Mouse (Mus musculus): ENCODE data around the gene Taok2. TPM values are rescaled to one million over a fixed set of nuclear protein-coding genes. Genes with fewer than 3 reads are reported as not detected.
"Not testable (repeated sequence)": the region's sequence is repeated elsewhere in the genome, so short reads cannot be mapped to it uniquely, and the experiment has no call there.

Taok2 gene
- polyA plus RNA-seq, 1 experiment from 2014 or later: 13.9 TPM

GRCm38 (mm10) chr7:126905590-126905989, 21.1 kb upstream of the Taok2 start:
- ATAC-seq (ENCODE audit: low FRiP score, low TSS enrichment): no peak
- Histone ChIP-seq H3K9me3 (ENCODE audit: control insufficient read depth, low read length) (no peaks in the 10 kb centered on the region), H3K27me3 (ENCODE audit: control insufficient read depth, insufficient read depth, low read length) (no peaks in the 10 kb centered on the region), H3K9ac (ENCODE audit: low read length) (no peak overlapping the region), H3K4me1 (replicated peaks; ENCODE audit: control insufficient read depth, insufficient read depth) (no peaks in the 10 kb centered on the region), H3K36me3 (ENCODE audit: control insufficient read depth, insufficient read depth, low read length) (no peaks in the 10 kb centered on the region), H3K27ac (replicated peaks) (no peak overlapping the region), H3K4me2 (replicated peaks; ENCODE audit: low read depth) (no peak overlapping the region), H3K4me3 (ENCODE audit: low read depth, low read length) (no peak overlapping the region)
- no peak for TF ChIP-seq EP300 (optimal IDR thresholded peaks at IDR 0.05)
- TF ChIP-seq CTCF (IDR thresholded peaks at IDR 0.05; ENCODE audit: low read depth): no peak
- WGBS: 76% methylated on average over 3 of the region's 3 CpGs
- DNase-seq (ENCODE audit: low spot score): no peak

DNA sequence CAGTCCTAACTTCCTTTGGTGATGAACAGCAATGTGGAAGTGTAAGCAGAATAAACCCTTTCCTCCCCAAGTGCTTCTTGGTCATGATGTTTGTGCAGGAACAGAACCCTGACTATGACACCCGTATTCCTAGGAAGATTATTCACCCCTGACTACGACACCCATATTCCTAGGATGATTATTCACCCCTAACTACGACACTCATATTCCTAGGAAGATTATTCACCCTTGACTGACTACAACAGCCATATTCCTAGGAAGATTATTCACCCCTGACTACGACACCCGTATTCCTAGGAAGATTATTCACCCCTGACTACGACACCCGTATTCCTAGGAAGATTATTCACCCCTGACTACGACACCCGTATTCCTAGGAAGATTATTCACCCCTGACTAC, 15.3 kb upstream of the Taok2 start:
- DNase-seq (ENCODE audit: low spot score); ATAC-seq (ENCODE audit: low FRiP score, low TSS enrichment); H3K36me3 ChIP-seq (ENCODE audit: control insufficient read depth, insufficient read depth, low read length); H3K9ac ChIP-seq (ENCODE audit: low read length); H3K9me3 ChIP-seq (ENCODE audit: control insufficient read depth, low read length); H3K27me3 ChIP-seq (ENCODE audit: control insufficient read depth, insufficient read depth, low read length); H3K4me1 ChIP-seq (replicated peaks; ENCODE audit: control insufficient read depth, insufficient read depth); H3K27ac ChIP-seq (replicated peaks); H3K4me3 ChIP-seq (ENCODE audit: low read depth, low read length); H3K4me2 ChIP-seq (replicated peaks; ENCODE audit: low read depth): not testable (repeated sequence)
- WGBS: 94% methylated on average over 7 of the region's 9 CpGs

DNA sequence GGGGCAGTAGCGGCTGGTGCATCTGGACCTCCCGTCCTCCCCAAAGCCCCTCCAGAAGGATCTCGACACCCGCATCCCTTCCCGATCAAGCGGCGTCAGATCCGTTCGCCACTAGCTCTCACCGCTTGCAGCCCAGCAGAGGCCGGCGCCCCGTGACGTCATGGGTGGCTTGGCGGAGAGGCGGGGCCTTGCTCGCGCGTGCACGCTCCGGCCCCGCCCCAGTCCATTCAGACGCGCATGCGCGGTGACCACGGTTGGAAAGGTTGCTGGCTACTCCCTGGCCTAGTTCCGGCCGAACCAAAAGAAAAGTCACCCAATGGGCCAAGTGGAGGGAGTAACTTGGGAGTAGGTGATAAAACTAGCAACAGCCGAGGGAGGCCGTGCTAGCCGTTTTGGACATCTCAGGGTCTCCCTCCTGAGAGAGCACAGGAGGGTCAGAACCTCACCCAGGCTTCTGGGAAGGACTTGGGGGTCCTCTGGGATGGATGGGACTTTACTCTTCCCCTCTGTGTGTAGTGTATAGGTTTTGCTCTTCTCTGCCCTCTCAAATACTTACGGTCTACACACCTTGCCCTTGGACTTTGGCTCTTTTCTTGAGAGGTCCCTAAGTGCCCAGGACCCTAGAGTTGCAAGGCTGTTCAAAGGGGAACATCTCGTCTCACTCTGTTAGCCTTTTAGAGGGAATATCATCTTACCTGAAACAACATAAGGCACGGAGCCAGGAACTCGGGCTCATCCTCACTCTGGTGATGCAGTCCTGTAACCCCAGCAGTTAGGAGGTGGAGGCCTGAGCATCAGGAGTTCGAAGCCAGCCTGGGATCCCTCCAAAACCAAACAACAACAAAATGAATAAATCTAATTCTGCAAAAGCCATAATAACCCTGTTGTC, 13.8 kb upstream of the Taok2 start:
- DNase-seq (ENCODE audit: low spot score): peak; percentile 98
- H3K4me2 ChIP-seq (replicated peaks; ENCODE audit: low read depth): peak overlapping the region; percentile 79
- H3K27ac ChIP-seq (replicated peaks): peak overlapping the region; percentile 87
- H3K36me3 ChIP-seq (ENCODE audit: control insufficient read depth, insufficient read depth, low read length): no peaks in the 10 kb centered on the region
- no peaks in the 10 kb centered on the region; the same call in 1 of the 2 replicates for H3K4me1 ChIP-seq (replicated peaks; ENCODE audit: control insufficient read depth, insufficient read depth)
- TF ChIP-seq CTCF (IDR thresholded peaks at IDR 0.05; ENCODE audit: low read depth): no peak
- WGBS: 13% methylated on average over 33 of the region's 37 CpGs
- H3K9ac ChIP-seq (ENCODE audit: low read length): peak overlapping the region; percentile 80
- no peaks in the 10 kb centered on the region for H3K27me3 ChIP-seq (ENCODE audit: control insufficient read depth, insufficient read depth, low read length)
- no peaks in the 10 kb centered on the region for H3K9me3 ChIP-seq (ENCODE audit: control insufficient read depth, low read length)
- H3K4me3 ChIP-seq (ENCODE audit: low read depth, low read length): peak overlapping the region; percentile 69
- ATAC-seq (ENCODE audit: low FRiP score, low TSS enrichment): peak; percentile 96

- peak overlapping the region; percentile 79 for H3K4me2 ChIP-seq (replicated peaks; ENCODE audit: low read depth)
- H3K4me1 ChIP-seq (replicated peaks; ENCODE audit: control insufficient read depth, insufficient read depth): no peaks in the 10 kb centered on the region; the same call in 1 of the 2 replicates
- peak overlapping the region; percentile 80 for H3K9ac ChIP-seq (ENCODE audit: low read length)
- TF ChIP-seq CTCF (IDR thresholded peaks at IDR 0.05; ENCODE audit: low read depth) (no peak), EP300 (optimal IDR thresholded peaks at IDR 0.05) (no peak)
- H3K4me3 ChIP-seq (ENCODE audit: low read depth, low read length): peak overlapping the region; percentile 69
- 16% methylated on average over 16 of the region's 16 CpGs for WGBS
- no peaks in the 10 kb centered on the region for H3K36me3 ChIP-seq (ENCODE audit: control insufficient read depth, insufficient read depth, low read length)
- peak; percentile 20 for DNase-seq (ENCODE audit: low spot score)
- no peaks in the 10 kb centered on the region for H3K9me3 ChIP-seq (ENCODE audit: control insufficient read depth, low read length)
- peak overlapping the region; percentile 87 for H3K27ac ChIP-seq (replicated peaks)
- ATAC-seq (ENCODE audit: low FRiP score, low TSS enrichment): peak; percentile 19; the same call in 1 of the 2 replicates
- no peaks in the 10 kb centered on the region for H3K27me3 ChIP-seq (ENCODE audit: control insufficient read depth, insufficient read depth, low read length)
Observed at GRCm38 (mm10) chr7:126897390-126898101, 13.0 kb upstream of the Taok2 start.

GRCm38 (mm10) chr7:126896912-126897311, 12.4 kb upstream of the Taok2 start:
- 89% methylated on average over 5 of the region's 5 CpGs for WGBS
- no peak overlapping the region; the same call in 1 of the 2 replicates for H3K9ac ChIP-seq (ENCODE audit: low read length)
- H3K4me3 ChIP-seq (ENCODE audit: low read depth, low read length): no peak overlapping the region

More at GRCm38 (mm10) chr7:126896912-126897311, 12.4 kb upstream of the Taok2 start:
- H3K27me3 ChIP-seq (ENCODE audit: control insufficient read depth, insufficient read depth, low read length): no peaks in the 10 kb centered on the region
- ATAC-seq (ENCODE audit: low FRiP score, low TSS enrichment) (no peak), DNase-seq (ENCODE audit: low spot score) (no peak)
- H3K4me2 ChIP-seq (replicated peaks; ENCODE audit: low read depth): peak overlapping the region; percentile 79; the same call in 1 of the 2 replicates
- no peaks in the 10 kb centered on the region; the same call in 1 of the 2 replicates for H3K4me1 ChIP-seq (replicated peaks; ENCODE audit: control insufficient read depth, insufficient read depth)
- H3K27ac ChIP-seq (replicated peaks): no peak overlapping the region; the same call in none of the 2 replicates
- no peaks in the 10 kb centered on the region for H3K9me3 ChIP-seq (ENCODE audit: control insufficient read depth, low read length)
- H3K36me3 ChIP-seq (ENCODE audit: control insufficient read depth, insufficient read depth, low read length): no peaks in the 10 kb centered on the region
- TF ChIP-seq EP300 (optimal IDR thresholded peaks at IDR 0.05): no peak
- no peak for TF ChIP-seq CTCF (IDR thresholded peaks at IDR 0.05; ENCODE audit: low read depth)
